Mouse (Mus musculus): ENCODE data around the gene Ldlr. TPM values are rescaled to one million over a fixed set of nuclear protein-coding genes. Genes with fewer than 3 reads are reported as not detected.
"Not testable (repeated sequence)": the region's sequence is repeated elsewhere in the genome, so short reads cannot be mapped to it uniquely, and the experiment has no call there.

Ldlr gene
- polyA plus RNA-seq, 1 experiment, result 34.1 TPM

DNA sequence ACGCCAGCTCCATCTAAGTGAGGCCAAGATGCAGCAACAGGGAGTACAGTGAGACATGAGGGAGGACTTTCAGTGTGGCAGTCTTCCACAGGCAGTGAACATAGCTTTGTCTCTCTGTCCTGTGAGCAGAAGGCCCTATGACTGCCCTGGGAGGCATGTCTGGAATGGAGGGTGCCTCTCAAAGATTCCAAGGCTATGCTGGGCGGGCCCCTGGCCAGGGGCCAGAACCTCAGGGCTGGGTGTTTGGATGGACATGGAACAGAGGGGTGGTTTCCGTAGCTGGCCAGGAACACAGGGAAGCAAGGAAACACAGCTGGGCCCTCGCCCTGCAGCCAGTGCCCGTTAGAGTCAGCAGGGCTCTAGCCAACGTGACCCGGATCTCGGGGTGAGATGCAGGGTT lies 68.6 kb downstream of the Ldlr start:
- Histone ChIP-seq H3K4me3 (replicated peaks; ENCODE audit: insufficient read depth, low read depth, low read length) (peak overlapping the region; percentile 59), H3K27me3 (ENCODE audit: control insufficient read depth, insufficient read depth, low read length) (no peaks in the 10 kb centered on the region), H3K4me1 (ENCODE audit: control insufficient read depth, insufficient read depth, low read length) (peaks cover 29% of the 10 kb centered on the region), H3K27ac (ENCODE audit: insufficient read depth, low read length) (peak overlapping the region; percentile 65)
- TF ChIP-seq POLR2A (IDR thresholded peaks at IDR 0.05; ENCODE audit: borderline replicate concordance, insufficient read depth, low read length), result no peak
- no peak for TF ChIP-seq CTCF (IDR thresholded peaks at IDR 0.05; ENCODE audit: borderline replicate concordance, insufficient read depth, low read depth, low read length)
- DNase-seq, result no peak
- WGBS, result 12% methylated on average over 8 of the region's 8 CpGs

DNA sequence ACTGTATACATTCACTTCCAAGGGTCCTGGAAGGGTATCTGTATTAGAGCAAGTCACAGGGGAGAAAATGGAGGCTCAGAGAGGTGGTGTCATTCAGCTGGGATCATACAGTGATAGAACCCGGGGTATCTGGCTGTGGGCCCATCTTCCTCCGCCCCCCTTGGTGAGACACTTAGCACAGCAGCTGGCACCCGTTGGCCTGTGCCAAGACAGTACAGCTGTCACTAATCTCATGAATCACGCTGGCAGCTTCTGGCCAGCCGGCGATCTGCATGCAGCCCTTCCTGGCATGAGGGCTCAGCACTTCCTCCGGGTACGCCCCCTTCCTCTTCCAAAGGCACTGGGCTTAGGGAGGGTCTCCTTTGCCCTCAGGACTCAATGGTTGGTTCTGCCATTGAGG lies 69.4 kb downstream of the Ldlr start:
- peak; percentile 44 to 52 for DNase-seq
- 4% methylated on average over 8 of the region's 8 CpGs for WGBS
- Histone ChIP-seq H3K4me1 (ENCODE audit: control insufficient read depth, insufficient read depth, low read length) (peaks cover 28% of the 10 kb centered on the region), H3K4me3 (replicated peaks; ENCODE audit: insufficient read depth, low read depth, low read length) (peak overlapping the region; percentile 69), H3K27me3 (ENCODE audit: control insufficient read depth, insufficient read depth, low read length) (no peaks in the 10 kb centered on the region), H3K27ac (ENCODE audit: insufficient read depth, low read length) (peak overlapping the region; percentile 65)
- TF ChIP-seq CTCF (IDR thresholded peaks at IDR 0.05; ENCODE audit: borderline replicate concordance, insufficient read depth, low read depth, low read length), result no peak
- TF ChIP-seq POLR2A (IDR thresholded peaks at IDR 0.05; ENCODE audit: borderline replicate concordance, insufficient read depth, low read length), result no peak

DNA sequence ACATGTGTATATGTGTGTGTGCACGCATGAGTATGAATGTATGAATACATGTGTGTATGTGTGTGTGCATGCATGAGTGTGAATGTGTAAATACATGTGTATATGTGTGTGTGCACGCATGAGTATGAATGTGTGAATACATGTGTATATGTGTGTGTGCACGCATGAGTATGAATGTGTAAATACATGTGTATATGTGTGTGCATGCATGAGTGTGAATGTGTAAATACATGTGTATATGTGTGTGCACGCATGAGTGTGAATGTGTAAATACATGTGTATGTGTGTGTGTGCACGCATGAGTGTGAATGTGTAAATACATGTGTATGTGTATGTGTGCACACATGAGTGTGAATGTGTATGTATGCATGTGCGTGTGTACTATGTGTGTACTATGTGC lies 70.2 kb downstream of the Ldlr start:
- H3K27me3 ChIP-seq (ENCODE audit: control insufficient read depth, insufficient read depth, low read length); DNase-seq: not testable (repeated sequence)
- peak overlapping the region; percentile 69 for H3K4me3 ChIP-seq (replicated peaks; ENCODE audit: insufficient read depth, low read depth, low read length)
- peak overlapping the region; percentile 95; the same call in 1 of the 2 replicates for H3K27ac ChIP-seq (ENCODE audit: insufficient read depth, low read length)
- peaks cover 23% of the 10 kb centered on the region for H3K4me1 ChIP-seq (ENCODE audit: control insufficient read depth, insufficient read depth, low read length)
- WGBS, result 96% methylated on average over 6 of the region's 6 CpGs

DNA sequence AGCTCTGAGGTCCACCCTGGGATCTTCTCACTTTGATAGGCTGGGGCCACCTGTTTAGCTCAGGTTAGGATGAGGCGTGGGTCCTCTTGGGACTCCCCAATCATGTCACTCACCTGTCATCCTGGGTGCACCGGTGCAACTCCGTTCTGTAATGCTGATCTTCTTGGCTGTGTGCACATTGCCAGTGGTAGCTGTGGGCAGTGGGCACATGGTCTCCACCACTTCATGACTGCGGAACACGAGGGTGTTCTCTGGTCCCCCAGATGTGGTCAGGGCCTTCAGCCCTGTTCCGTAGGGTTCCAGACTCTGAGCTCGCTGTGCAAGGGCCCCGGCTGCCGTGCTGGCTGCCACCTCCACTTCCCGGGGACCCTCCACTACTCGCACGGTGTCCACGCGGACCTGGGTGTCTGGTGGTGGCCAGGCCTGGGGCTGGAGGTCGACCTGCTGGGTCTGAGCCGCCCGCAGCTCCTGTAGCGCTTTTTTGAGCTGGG lies 71.1 kb downstream of the Ldlr start:
- Histone ChIP-seq H3K27me3 (ENCODE audit: control insufficient read depth, insufficient read depth, low read length) (no peaks in the 10 kb centered on the region), H3K4me3 (replicated peaks; ENCODE audit: insufficient read depth, low read depth, low read length) (peak overlapping the region; percentile 69), H3K4me1 (ENCODE audit: control insufficient read depth, insufficient read depth, low read length) (peaks cover 23% of the 10 kb centered on the region), H3K27ac (ENCODE audit: insufficient read depth, low read length) (peak overlapping the region; percentile 95)
- 33% methylated on average over 18 of the region's 18 CpGs for WGBS
- no peak for DNase-seq
- TF ChIP-seq CTCF (IDR thresholded peaks at IDR 0.05; ENCODE audit: borderline replicate concordance, insufficient read depth, low read depth, low read length), result no peak
- no peak for TF ChIP-seq POLR2A (IDR thresholded peaks at IDR 0.05; ENCODE audit: borderline replicate concordance, insufficient read depth, low read length)

DNA sequence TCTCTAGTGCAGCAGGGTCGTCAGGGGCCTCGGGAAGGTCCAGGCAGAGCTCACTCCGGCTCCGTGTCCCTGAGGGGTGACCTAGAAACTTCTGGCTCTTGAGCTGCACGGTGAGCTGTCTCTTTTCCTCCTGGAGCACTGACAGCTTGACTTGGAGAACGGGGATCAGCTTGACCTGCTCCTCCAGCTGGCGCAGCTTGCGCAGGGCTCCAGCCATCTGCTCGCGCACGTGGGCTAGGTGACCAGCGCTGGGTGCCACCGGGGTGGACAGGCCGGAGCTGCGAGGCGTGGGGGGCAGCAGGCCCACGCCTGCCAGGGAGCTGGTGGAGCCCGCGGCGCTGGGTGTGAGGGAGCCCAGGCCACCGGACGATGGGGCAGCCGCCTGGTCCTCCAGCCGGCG lies 71.6 kb downstream of the Ldlr start:
- DNase-seq, result peak; percentile 85 to 87
- TF ChIP-seq POLR2A (IDR thresholded peaks at IDR 0.05; ENCODE audit: borderline replicate concordance, insufficient read depth, low read length), result peak; percentile 54; the same call in 1 of the 2 replicates
- TF ChIP-seq CTCF (IDR thresholded peaks at IDR 0.05; ENCODE audit: borderline replicate concordance, insufficient read depth, low read depth, low read length), result no peak
- 11% methylated on average over 25 of the region's 25 CpGs for WGBS
- peak overlapping the region; percentile 69 for H3K4me3 ChIP-seq (replicated peaks; ENCODE audit: insufficient read depth, low read depth, low read length)
- H3K27ac ChIP-seq (ENCODE audit: insufficient read depth, low read length), result peak overlapping the region; percentile 95
- H3K4me1 ChIP-seq (ENCODE audit: control insufficient read depth, insufficient read depth, low read length), result peaks cover 23% of the 10 kb centered on the region
- H3K27me3 ChIP-seq (ENCODE audit: control insufficient read depth, insufficient read depth, low read length), result no peaks in the 10 kb centered on the region

DNA sequence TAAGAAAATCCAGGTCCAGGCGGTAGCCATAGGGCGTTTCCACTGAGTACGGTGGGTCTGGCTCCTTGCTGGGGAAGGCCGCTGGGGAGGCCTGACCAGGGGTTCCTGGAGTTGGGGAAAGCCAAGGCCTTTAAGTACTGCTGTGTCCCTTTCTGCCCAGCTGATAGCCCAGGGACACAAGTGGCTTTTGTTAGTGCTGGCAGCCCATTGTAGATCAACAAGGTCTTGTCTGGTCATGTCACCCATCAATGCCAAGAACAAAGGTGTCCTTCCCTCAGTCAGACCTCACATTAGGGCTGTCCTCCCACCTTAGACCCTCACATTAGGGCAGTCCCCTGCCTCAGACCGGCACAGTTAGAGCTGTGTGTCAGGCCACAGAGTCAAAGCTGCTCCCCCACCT lies 72.3 kb downstream of the Ldlr start:
- Histone ChIP-seq H3K27ac (ENCODE audit: insufficient read depth, low read length) (peak overlapping the region; percentile 95), H3K4me1 (ENCODE audit: control insufficient read depth, insufficient read depth, low read length) (peaks cover 18% of the 10 kb centered on the region), H3K4me3 (replicated peaks; ENCODE audit: insufficient read depth, low read depth, low read length) (peak overlapping the region; percentile 69), H3K27me3 (ENCODE audit: control insufficient read depth, insufficient read depth, low read length) (no peaks in the 10 kb centered on the region)
- no peak for DNase-seq
- no peak for TF ChIP-seq POLR2A (IDR thresholded peaks at IDR 0.05; ENCODE audit: borderline replicate concordance, insufficient read depth, low read length)
- TF ChIP-seq CTCF (IDR thresholded peaks at IDR 0.05; ENCODE audit: borderline replicate concordance, insufficient read depth, low read depth, low read length), result no peak
- WGBS, result 46% methylated on average over 5 of the region's 5 CpGs

DNA sequence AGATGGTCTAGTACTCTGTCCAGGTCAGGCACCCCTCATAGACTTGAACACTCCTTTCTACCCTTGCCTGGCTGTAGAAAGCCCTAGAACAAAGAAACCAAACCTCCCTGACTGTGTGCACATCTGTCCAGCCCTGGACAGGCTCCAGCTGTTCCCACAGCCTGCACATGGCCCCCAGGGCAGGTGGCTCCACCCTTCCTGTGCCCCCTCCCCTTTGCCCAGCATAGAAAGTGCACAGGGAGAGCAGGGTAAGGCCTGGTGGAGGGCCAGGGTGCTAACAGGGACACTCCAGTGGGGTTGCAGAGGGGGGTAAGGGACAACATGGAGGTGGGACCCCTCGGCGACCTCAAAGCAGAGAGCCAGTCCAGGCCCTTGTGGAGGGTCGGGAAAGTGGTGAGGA lies 73.0 kb downstream of the Ldlr start:
- no peaks in the 10 kb centered on the region for H3K27me3 ChIP-seq (ENCODE audit: control insufficient read depth, insufficient read depth, low read length)
- H3K4me3 ChIP-seq (replicated peaks; ENCODE audit: insufficient read depth, low read depth, low read length), result no peak overlapping the region
- DNase-seq, result no peak
- peaks cover 17% of the 10 kb centered on the region for H3K4me1 ChIP-seq (ENCODE audit: control insufficient read depth, insufficient read depth, low read length)
- 76% methylated on average over 3 of the region's 3 CpGs for WGBS
- no peak for TF ChIP-seq CTCF (IDR thresholded peaks at IDR 0.05; ENCODE audit: borderline replicate concordance, insufficient read depth, low read depth, low read length)
- H3K27ac ChIP-seq (ENCODE audit: insufficient read depth, low read length), result peak overlapping the region; percentile 70

DNA sequence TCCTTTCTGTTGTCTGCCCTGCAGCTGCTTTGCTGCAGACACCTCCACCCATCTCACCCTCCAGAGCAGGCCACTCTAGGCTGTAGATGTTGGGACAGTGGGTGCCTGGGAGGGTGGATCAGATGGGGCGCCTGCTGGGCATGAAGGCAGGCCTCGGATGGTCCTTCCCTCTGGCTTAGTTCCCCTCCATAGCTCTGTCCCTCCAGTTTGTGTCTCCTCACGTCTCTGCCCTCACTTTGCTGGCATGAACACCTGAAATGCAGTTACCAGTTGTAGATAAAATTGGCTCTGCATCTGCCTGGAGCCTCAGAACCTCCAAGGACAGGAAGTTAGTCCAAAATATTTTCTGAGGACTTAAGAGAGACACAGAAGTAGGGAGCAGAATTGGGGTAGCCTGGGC lies 73.6 kb downstream of the Ldlr start:
- no peak overlapping the region for H3K27ac ChIP-seq (ENCODE audit: insufficient read depth, low read length)

More for the DNA sequence above, 73.6 kb downstream of the Ldlr start:
- no peak for DNase-seq
- Histone ChIP-seq H3K27me3 (ENCODE audit: control insufficient read depth, insufficient read depth, low read length) (no peaks in the 10 kb centered on the region), H3K4me1 (ENCODE audit: control insufficient read depth, insufficient read depth, low read length) (peaks cover 12% of the 10 kb centered on the region), H3K4me3 (replicated peaks; ENCODE audit: insufficient read depth, low read depth, low read length) (no peak overlapping the region)
- TF ChIP-seq CTCF (IDR thresholded peaks at IDR 0.05; ENCODE audit: borderline replicate concordance, insufficient read depth, low read depth, low read length) (no peak), POLR2A (IDR thresholded peaks at IDR 0.05; ENCODE audit: borderline replicate concordance, insufficient read depth, low read length) (no peak)
- WGBS, result 76% methylated on average over 3 of the region's 3 CpGs
